Mouse (Mus musculus) adrenal gland, adult 18-20 months (tissue): Measurements from ENCODE around the gene Olfr1351. TPM values are rescaled to one million over a fixed set of nuclear protein-coding genes. Genes with fewer than 3 reads are reported as not detected.
"Not testable (repeated sequence)": the region's sequence is repeated elsewhere in the genome, so short reads cannot be mapped to it uniquely, and the experiment has no call there.

Source experiments
- DNase-seq, 2 experiments: peaks; one replicate each; pipeline ENCODE4 v3.0.0; 2021 to 2022; ENCODE audit warnings: low spot score in 2 of 2
- long read RNA-seq, 2 experiments: library from polyadenylated mRNA; stranded (forward); transcript quantifications; one replicate each; pipeline ENCODE4 v2.0.0; 2021
- total RNA-seq, 2 experiments: library from RNA; stranded (reverse); gene quantifications; 1 replicate in 1 of 2; 2 replicates in 1 of 2; pipeline ENCODE4 v1.2.3; 2021

Gene Olfr1351
- not detected for total RNA-seq
- long read RNA-seq, experiment 1, result 0 reads
- long read RNA-seq, experiment 2, result 0 reads

- DNase-seq, result no peak
Measured at GRCm38 (mm10) chr10:79012172-79012571, at the start of gene Olfr1351. Olfr1351 (plus strand) TSS chr10:79012472.

GRCm38 (mm10) chr10:78963009-78963408, 49.3 kb upstream of the Olfr1351 start, which contains the start of gene Olfr1353:
Olfr1353 (plus strand) TSS chr10:78963309.
- not testable (repeated sequence) for DNase-seq

GRCm38 (mm10) chr10:78980750-78981149, 31.5 kb upstream of the Olfr1351 start, which contains the start of gene Olfr1352:
Olfr1352 (plus strand) TSS chr10:78981050.
- no peak for DNase-seq

- no peak for DNase-seq
Measured at GRCm38 (mm10) chr10:79028441-79028840, 16.2 kb downstream of the Olfr1351 start, which contains the start of gene Olfr57. Olfr57 (plus strand) TSS chr10:79028741.

- not testable (repeated sequence) for DNase-seq
Measured at GRCm38 (mm10) chr10:79042457-79042856, 30.2 kb downstream of the Olfr1351 start.

GRCm38 (mm10) chr10:79057370-79057769, 45.1 kb downstream of the Olfr1351 start:
- not testable (repeated sequence) for DNase-seq

Other genes with a start within 250 kb of the Olfr1351 start
- not detected for gene Slc1a6, start 232.0 kb upstream of the Olfr1351 start, total RNA-seq
- not detected for gene Olfr1356, start 160.3 kb upstream of the Olfr1351 start, total RNA-seq
- gene Olfr1355, start 136.9 kb upstream of the Olfr1351 start, total RNA-seq, result not detected
- gene Olfr1354, start 99.3 kb upstream of the Olfr1351 start, total RNA-seq, result not detected
- not detected for gene Olfr8, start 61.8 kb upstream of the Olfr1351 start, total RNA-seq
- gene Olfr1353, start 49.2 kb upstream of the Olfr1351 start, total RNA-seq, result not detected
- gene Olfr1352, start 31.4 kb upstream of the Olfr1351 start, total RNA-seq, result not detected
- not detected for gene Olfr57, start 16.3 kb downstream of the Olfr1351 start, total RNA-seq
- 10 to 100 TPM; 12.6 to 14.0 TPM for gene 2610008E11Rik, start 85.1 kb downstream of the Olfr1351 start, total RNA-seq
- gene Vmn2r80, start 136.3 kb downstream of the Olfr1351 start, total RNA-seq, result not detected
- not detected for gene Vmn2r81, start 235.2 kb downstream of the Olfr1351 start, total RNA-seq